20 mouse cellular contexts compared by ENCODE assay signal in the genomic region with DNA sequence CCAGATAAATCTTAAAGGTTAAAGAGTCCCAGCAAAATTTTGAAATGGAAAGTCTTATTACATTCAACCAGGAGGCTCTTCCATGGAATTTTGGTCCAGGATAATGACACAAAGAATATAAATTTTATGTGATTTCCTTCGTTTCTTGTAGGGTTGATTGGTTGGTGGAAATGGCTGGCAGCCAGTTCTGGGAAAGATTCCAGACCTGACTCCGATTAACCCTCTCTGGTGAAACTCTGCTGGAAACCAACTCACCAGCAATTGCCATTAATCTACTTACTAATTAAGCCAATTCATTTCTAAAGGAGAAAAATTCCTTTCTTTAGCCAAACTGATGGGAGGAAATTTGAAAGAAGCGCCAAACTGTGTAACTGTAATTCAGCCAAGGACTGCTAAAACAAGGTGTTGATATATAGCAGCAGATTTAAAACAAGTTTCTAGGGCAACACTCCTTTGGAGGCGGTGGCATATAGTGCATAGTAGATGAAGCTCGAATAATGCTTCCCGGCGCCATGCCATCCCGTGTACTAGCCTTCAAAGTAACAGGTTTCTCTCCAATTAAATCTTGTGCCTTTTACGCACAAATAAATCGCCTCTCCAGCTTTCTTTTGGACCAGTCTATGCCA. TPM values are rescaled to one million over a fixed set of nuclear protein-coding genes. Genes with fewer than 3 reads are reported as not detected.
DNase-seq lines count a peak whose midpoint lies in the region; ATAC-seq lines count a peak whose summit lies in the region.
"Had no signal": no experiment of that assay in that cellular context is flagged by ENCODE, and none has a peak within 500 bp of the region (broad histone marks: within the 10 kb centered on the region; RNA-seq: fewer than 3 reads in every experiment).

No protein-coding gene starts in this region.

- H3K9ac ChIP-seq in limb, embryonic 13.5 days, result no peak overlapping the region
- H3K9ac ChIP-seq: liver, embryonic 15.5 days had no signal

- intact Hi-C loops in left cerebral cortex, postnatal 4 days (cut with DNase I), result no loop called here

- peak; percentile 52 to 58 for DNase-seq in cerebellum, postnatal 14 days
- DNase-seq in cerebellum, adult 11-12 months, result no peak
- DNase-seq in left cerebral cortex, postnatal 4 days, result peak; percentile 80
- DNase-seq in left cerebral cortex, adult 18-20 months (ENCODE audit: low spot score in 2 of 2), result no peak
- DNase-seq in NIH3T3 (ENCODE audit: low read depth), result peak; percentile 54
- no peak for DNase-seq in layer of hippocampus, postnatal 36 days
- no peak for DNase-seq in embryo, embryonic 10 days (ENCODE audit: low spot score)
- DNase-seq: adrenal gland, postnatal 10 days; cerebellum, postnatal 36 days; kidney, adult 9 months; lung, postnatal 36 days; thymus, postnatal 14 days had no signal

- H3K27ac ChIP-seq in limb, embryonic 13.5 days, result no peak overlapping the region
- H3K27ac ChIP-seq: liver, embryonic 15.5 days had no signal

- H3K27me3 ChIP-seq in limb, embryonic 13.5 days, result peaks cover 78% of the 10 kb centered on the region

- H3K4me2 ChIP-seq in limb, embryonic 13.5 days (replicated peaks), result no peak overlapping the region
- H3K4me2 ChIP-seq: liver, embryonic 15.5 days had no signal

- no peaks in the 10 kb centered on the region for H3K36me3 ChIP-seq in limb, embryonic 13.5 days
- H3K36me3 ChIP-seq: liver, embryonic 15.5 days had no signal

- H3K4me1 ChIP-seq in limb, embryonic 13.5 days, result peaks cover 29% of the 10 kb centered on the region
- H3K4me1 ChIP-seq: liver, embryonic 15.5 days had no signal

- H3K9me3 ChIP-seq in limb, embryonic 13.5 days, result no peaks in the 10 kb centered on the region
- H3K9me3 ChIP-seq: liver, embryonic 15.5 days had no signal

- H3K4me3 ChIP-seq in limb, embryonic 13.5 days, result no peak overlapping the region
- H3K4me3 ChIP-seq: liver, embryonic 15.5 days had no signal

- 4% methylated on average over 10 of the region's 10 CpGs for WGBS in limb, embryonic 13.5 days

- ATAC-seq in limb, embryonic 13.5 days (ENCODE audit: low FRiP score, low read depth), result peak; percentile 61; the same call in 1 of the 2 replicates

RNA-seq across cellular contexts. Expression of gene Ptf1a, which starts 10.5 kb away (rescaled TPM):
- not detected for total RNA-seq in left cerebral cortex, postnatal 4 days (2021)
- total RNA-seq in left cerebral cortex, adult 18-20 months (2021), result not detected
- polyA plus RNA-seq in limb, embryonic 13.5 days (2015; fragmentation: Nextera tagmentation; extraction: Ambion mirVana), result not detected in 2 replicates
- total RNA-seq in layer of hippocampus, postnatal 36 days (2021), result not detected
- total RNA-seq: adrenal gland, postnatal 10 days; gastrocnemius, postnatal 4 days; layer of hippocampus, adult 8-10 months; left cerebral cortex, postnatal 25 days had no signal
- polyA plus RNA-seq: heart, embryonic 14.5 days; liver, embryonic 15.5 days; small intestine, adult 2 months; stomach, embryonic 14.5 days had no signal

Comparison
In these comparisons a context has a peak if more than half of its experiments do, and no peak if none do; other contexts are left out.
1. DNase-seq: peak in cerebellum, postnatal 14 days (2 of 2), left cerebral cortex, postnatal 4 days (single experiment) and NIH3T3 (single experiment); none in cerebellum, adult 11-12 months (single experiment), left cerebral cortex, adult 18-20 months (0 of 2), layer of hippocampus, postnatal 36 days (0 of 2) and embryo, embryonic 10 days (single experiment).